Mouse (Mus musculus) kidney, postnatal 10 days (tissue): Measurements from ENCODE around the gene Vrtn.

ENCODE experiments used
- DNase-seq: peaks from one replicate; pipeline ENCODE4 v3.0.0; 2021; ENCODE audit warnings: mixed read lengths

Gene Vrtn

DNA sequence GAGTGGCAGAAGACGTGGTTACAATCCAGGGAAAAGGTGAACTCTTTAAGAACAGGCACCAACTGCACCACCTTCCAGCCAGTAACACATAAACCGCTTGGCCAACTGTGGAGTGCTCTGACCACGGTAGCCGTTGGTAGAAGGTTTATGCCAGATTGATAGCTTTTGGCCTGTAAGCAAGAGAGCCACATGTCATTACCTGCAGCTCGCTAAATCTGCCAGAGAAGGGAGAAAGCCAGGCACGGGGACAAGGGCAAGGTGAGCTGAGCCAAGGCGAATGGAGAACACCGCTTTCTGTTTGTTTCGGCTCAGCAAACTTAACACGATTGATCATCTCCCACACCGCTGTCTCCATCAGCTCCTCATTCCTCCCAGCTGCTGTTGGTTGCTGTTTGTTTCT, 48.2 kb downstream of the Vrtn start:
- no peak for DNase-seq

DNA sequence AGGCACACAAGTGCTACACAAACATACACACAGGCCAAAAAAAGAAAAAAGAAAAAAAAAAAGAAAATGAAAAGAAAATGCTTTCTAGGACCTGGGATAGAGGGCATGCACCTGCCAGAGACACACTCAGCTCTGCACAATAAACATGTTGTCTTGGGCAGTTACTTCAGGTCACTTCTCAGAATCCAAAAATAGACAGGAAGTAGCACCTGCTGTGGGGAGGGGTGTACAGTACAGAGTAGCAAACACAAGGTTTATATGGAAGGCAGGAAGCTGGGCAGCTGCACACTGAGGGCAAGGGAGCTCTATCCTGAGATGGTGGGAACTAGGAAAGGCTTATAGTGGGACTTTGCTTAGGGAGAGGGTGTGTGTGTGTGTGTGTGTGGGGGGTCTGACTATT, 50.5 kb downstream of the Vrtn start:
- DNase-seq = no peak

GRCm38 (mm10) chr12:84692141-84692540, 51.3 kb downstream of the Vrtn start:
- DNase-seq = no peak

DNA sequence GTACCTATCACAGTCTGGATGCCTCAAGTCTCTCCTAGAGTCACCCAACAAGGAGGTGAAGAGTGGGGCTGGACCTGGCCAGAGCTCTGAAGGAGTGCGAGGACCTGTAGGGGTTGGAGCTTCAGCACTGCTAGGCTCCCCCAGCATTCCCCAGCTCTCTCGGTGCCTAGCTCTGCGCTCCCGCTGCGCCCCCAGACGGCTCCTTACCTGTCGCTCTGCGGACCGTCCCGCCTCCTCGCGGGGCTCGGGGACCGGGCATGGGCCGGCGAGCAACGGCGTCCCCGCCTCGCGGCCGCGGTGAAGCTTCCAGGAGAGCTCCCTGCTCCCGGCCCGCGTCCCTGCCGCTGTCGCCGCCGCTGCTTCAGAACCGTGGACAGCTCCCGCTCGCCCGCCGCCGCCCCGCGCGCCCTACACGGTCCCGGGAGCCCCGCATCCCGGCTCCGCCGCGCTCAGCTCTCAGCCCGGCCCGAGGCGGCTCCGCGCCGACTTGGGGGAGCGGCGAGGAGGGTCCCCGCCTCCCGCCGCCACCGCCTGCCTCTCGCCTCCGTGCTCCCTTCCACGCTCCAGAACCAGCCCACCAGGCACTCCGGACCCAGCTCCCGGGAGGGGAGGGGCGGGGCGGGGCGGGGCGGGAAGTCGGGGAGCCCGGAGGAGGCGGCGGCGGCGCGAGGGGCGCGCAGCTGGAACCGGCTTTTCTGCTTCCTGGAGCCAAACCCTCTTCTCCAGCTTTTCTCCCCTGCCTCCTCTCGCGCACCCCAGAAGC, 57.7 kb downstream of the Vrtn start, which contains the start of gene Syndig1l:
TSS of gene Syndig1l (minus strand) at position 513 of the 763 bp plus-strand sequence.
- peak; percentile 89 for DNase-seq
